Mouse (Mus musculus): ENCODE results near the gene Metap1d. TPM values are rescaled to one million over a fixed set of nuclear protein-coding genes. Genes with fewer than 3 reads are reported as not detected.

Gene Metap1d
- total and polyA plus RNA-seq, 2 experiments from 2014 or later = 14.4 to 25.1 TPM

- TF ChIP-seq CTCF (IDR thresholded peaks at IDR 0.05) = no peak
- no peaks in the 10 kb centered on the region for H3K4me1 ChIP-seq (ENCODE audit: insufficient read depth, low read length)
- no peak overlapping the region for H3K27ac ChIP-seq (ENCODE audit: low read depth, low read length)
- ATAC-seq (ENCODE audit: low FRiP score) = no peak
- H3K27me3 ChIP-seq (ENCODE audit: insufficient read depth, low read length) = no peaks in the 10 kb centered on the region
- WGBS = 84% methylated on average over 4 of the region's 4 CpGs
- H3K4me3 ChIP-seq (ENCODE audit: low read depth, low read length) = no peak overlapping the region
- H3K4me2 ChIP-seq (ENCODE audit: low read depth, low read length, poor library complexity, severe bottlenecking) = no peak overlapping the region
- no peaks in the 10 kb centered on the region for H3K36me3 ChIP-seq (ENCODE audit: insufficient read depth, low read length)
- DNase-seq (ENCODE audit: low spot score) = no peak
- H3K9me3 ChIP-seq (ENCODE audit: low read length) = no peaks in the 10 kb centered on the region
- H3K9ac ChIP-seq (replicated peaks; ENCODE audit: low read length, poor library complexity, severe bottlenecking) = no peak overlapping the region
Measured at GRCm38 (mm10) chr2:71435440-71435839, 17.6 kb upstream of the Metap1d start.

DNA sequence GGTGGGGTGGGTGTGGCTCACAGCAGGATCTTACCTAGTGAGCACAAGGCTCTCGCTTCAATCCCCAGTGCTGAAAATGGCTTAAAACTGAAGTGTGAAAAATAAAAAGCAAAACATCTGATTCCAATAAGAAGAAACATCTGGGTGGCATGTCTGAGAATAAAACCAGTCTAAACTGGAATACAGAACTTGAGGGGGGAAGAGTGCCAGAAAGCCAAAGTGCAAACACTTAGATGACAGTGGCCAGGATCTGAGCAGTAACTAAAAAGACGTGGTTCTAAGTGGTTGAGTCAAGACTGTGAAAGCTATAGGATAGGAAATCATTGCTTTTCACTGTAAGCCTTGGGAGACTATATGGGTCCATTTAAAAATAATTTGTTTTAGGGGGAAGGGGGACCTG lies 9.7 kb upstream of the Metap1d start:
- Histone ChIP-seq H3K27ac (ENCODE audit: low read depth, low read length) (no peak overlapping the region), H3K4me1 (ENCODE audit: insufficient read depth, low read length) (no peaks in the 10 kb centered on the region), H3K36me3 (ENCODE audit: insufficient read depth, low read length) (peaks cover 8% of the 10 kb centered on the region), H3K27me3 (ENCODE audit: insufficient read depth, low read length) (no peaks in the 10 kb centered on the region), H3K4me2 (ENCODE audit: low read depth, low read length, poor library complexity, severe bottlenecking) (no peak overlapping the region), H3K9ac (replicated peaks; ENCODE audit: low read length, poor library complexity, severe bottlenecking) (no peak overlapping the region), H3K4me3 (ENCODE audit: low read depth, low read length) (no peak overlapping the region), H3K9me3 (ENCODE audit: low read length) (no peaks in the 10 kb centered on the region)
- no peak for ATAC-seq (ENCODE audit: low FRiP score)
- DNase-seq (ENCODE audit: low spot score) = no peak
- WGBS = 53% methylated on average over 2 of the region's 2 CpGs
- no peak for TF ChIP-seq CTCF (IDR thresholded peaks at IDR 0.05)

DNA sequence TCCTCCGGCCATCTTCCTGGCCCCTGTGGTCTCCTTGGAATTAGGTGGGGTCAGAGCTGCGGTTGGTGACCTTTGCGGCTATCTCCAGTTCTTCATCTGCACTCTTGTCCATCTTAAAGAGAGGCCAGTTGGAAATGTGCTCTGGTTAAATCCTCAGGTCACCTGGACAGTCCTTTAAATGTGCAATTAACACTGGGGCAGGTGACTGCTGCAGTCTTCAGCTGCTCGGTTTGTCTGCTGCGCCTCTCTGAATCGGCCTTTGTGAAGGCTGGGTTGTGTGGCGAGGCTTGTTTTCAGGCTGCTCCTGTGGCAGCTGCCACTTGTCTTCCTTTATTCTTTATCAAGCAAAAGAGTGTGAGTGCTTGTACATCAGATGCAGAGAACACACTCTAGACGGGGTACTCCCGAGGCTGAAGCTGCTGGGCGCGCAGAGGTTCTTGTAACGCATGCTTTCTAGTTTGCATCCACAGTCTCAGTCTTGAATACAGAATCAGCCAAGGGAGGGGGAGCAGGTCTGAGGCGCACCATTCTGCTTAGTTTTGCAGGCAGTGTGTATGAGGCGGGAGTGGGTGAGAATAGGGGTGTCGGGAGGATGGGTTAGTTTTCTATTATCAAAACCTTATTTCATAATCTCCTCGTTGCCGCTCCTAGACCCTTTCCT lies 7.4 kb upstream of the Metap1d start:
- no peak for TF ChIP-seq CTCF (IDR thresholded peaks at IDR 0.05)
- no peaks in the 10 kb centered on the region for H3K4me1 ChIP-seq (ENCODE audit: insufficient read depth, low read length)
- no peak overlapping the region for H3K4me3 ChIP-seq (ENCODE audit: low read depth, low read length)
- no peak overlapping the region for H3K27ac ChIP-seq (ENCODE audit: low read depth, low read length)
- H3K9me3 ChIP-seq (ENCODE audit: low read length) = no peaks in the 10 kb centered on the region
- peaks cover 7% of the 10 kb centered on the region for H3K36me3 ChIP-seq (ENCODE audit: insufficient read depth, low read length)
- 0 out of 2 replicates have a peak, but pooled peaks cover 5% of the 10 kb centered on the region for H3K27me3 ChIP-seq (ENCODE audit: insufficient read depth, low read length)
- 31% methylated on average over 17 of the region's 17 CpGs for WGBS
- H3K4me2 ChIP-seq (ENCODE audit: low read depth, low read length, poor library complexity, severe bottlenecking) = peak overlapping the region; percentile 28
- H3K9ac ChIP-seq (replicated peaks; ENCODE audit: low read length, poor library complexity, severe bottlenecking) = no peak overlapping the region
- ATAC-seq (ENCODE audit: low FRiP score) (no peak), DNase-seq (ENCODE audit: low spot score) (no peak)

DNA sequence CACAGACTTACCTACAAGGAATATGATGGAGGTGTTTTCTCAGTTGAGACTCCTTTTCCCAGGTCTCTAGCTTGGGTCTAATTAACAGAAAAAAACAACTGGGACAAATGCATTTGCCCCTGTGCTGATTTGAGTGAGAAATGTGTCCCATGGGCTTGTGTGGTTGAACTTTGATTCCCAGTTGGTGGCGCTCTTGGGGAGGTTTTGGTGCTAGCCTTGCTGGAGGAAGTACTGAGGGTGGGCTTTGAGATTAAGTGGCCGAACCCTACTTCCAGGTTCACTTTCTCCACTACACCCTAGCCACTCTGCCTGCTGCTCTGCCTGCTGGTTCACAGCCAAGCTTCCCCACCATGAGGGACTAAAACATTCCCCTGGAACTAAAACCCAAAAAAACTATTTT lies 3.5 kb upstream of the Metap1d start:
- H3K4me2 ChIP-seq (ENCODE audit: low read depth, low read length, poor library complexity, severe bottlenecking) = no peak overlapping the region
- no peaks in the 10 kb centered on the region for H3K4me1 ChIP-seq (ENCODE audit: insufficient read depth, low read length)
- 26% methylated on average over 2 of the region's 2 CpGs for WGBS
- H3K9ac ChIP-seq (replicated peaks; ENCODE audit: low read length, poor library complexity, severe bottlenecking) = no peak overlapping the region
- peak; percentile 9; the same call in 1 of the 2 replicates for TF ChIP-seq CTCF (IDR thresholded peaks at IDR 0.05)
- 0 out of 2 replicates have a peak, but pooled peaks cover 5% of the 10 kb centered on the region for H3K27me3 ChIP-seq (ENCODE audit: insufficient read depth, low read length)
- no peaks in the 10 kb centered on the region for H3K9me3 ChIP-seq (ENCODE audit: low read length)
- H3K36me3 ChIP-seq (ENCODE audit: insufficient read depth, low read length) = no peaks in the 10 kb centered on the region
- ATAC-seq (ENCODE audit: low FRiP score) = no peak
- no peak overlapping the region for H3K4me3 ChIP-seq (ENCODE audit: low read depth, low read length)
- DNase-seq (ENCODE audit: low spot score) = no peak
- H3K27ac ChIP-seq (ENCODE audit: low read depth, low read length) = no peak overlapping the region

- H3K36me3 ChIP-seq (ENCODE audit: insufficient read depth, low read length) = no peaks in the 10 kb centered on the region
- 0 out of 2 replicates have a peak, but pooled peaks cover 5% of the 10 kb centered on the region for H3K27me3 ChIP-seq (ENCODE audit: insufficient read depth, low read length)
- H3K27ac ChIP-seq (ENCODE audit: low read depth, low read length) = no peak overlapping the region
- WGBS = 70% methylated on average over 5 of the region's 5 CpGs
- H3K4me2 ChIP-seq (ENCODE audit: low read depth, low read length, poor library complexity, severe bottlenecking) = no peak overlapping the region
- no peaks in the 10 kb centered on the region for H3K9me3 ChIP-seq (ENCODE audit: low read length)
- no peak overlapping the region for H3K4me3 ChIP-seq (ENCODE audit: low read depth, low read length)
- no peak for ATAC-seq (ENCODE audit: low FRiP score)
- H3K9ac ChIP-seq (replicated peaks; ENCODE audit: low read length, poor library complexity, severe bottlenecking) = no peak overlapping the region
- TF ChIP-seq CTCF (IDR thresholded peaks at IDR 0.05) = peak; percentile 45
- DNase-seq (ENCODE audit: low spot score) = no peak
- H3K4me1 ChIP-seq (ENCODE audit: insufficient read depth, low read length) = no peaks in the 10 kb centered on the region
Measured at GRCm38 (mm10) chr2:71451761-71452160, 1.3 kb upstream of the Metap1d start.

DNA sequence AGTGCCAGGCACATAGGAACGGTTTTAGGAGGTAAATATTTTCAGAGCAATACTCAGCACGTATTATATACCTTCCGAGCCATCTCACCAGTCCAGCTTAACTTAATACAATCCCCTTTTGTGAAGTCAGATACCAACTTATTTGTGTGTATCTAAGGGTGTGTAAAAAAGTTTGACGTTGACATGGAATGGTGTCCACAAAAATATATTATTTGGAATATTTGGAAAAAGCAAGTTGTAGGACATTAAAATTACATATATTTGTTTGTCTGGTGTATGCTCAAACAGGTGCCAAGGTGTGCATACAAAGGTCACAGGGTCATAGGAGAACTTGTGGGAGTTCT lies 813 bp downstream of the Metap1d start:
- H3K27ac ChIP-seq (ENCODE audit: low read depth, low read length) = no peak overlapping the region
- H3K27me3 ChIP-seq (ENCODE audit: insufficient read depth, low read length) = 0 out of 2 replicates have a peak, but pooled peaks cover 3% of the 10 kb centered on the region
- H3K4me1 ChIP-seq (ENCODE audit: insufficient read depth, low read length) = no peaks in the 10 kb centered on the region
- TF ChIP-seq CTCF (IDR thresholded peaks at IDR 0.05) = no peak
- H3K4me3 ChIP-seq (ENCODE audit: low read depth, low read length) = peak overlapping the region; percentile 48
- H3K36me3 ChIP-seq (ENCODE audit: insufficient read depth, low read length) = no peaks in the 10 kb centered on the region
- no peaks in the 10 kb centered on the region for H3K9me3 ChIP-seq (ENCODE audit: low read length)
- ATAC-seq (ENCODE audit: low FRiP score) (no peak), DNase-seq (ENCODE audit: low spot score) (no peak)
- 37% methylated on average over 4 of the region's 4 CpGs for WGBS
- no peak overlapping the region for H3K9ac ChIP-seq (replicated peaks; ENCODE audit: low read length, poor library complexity, severe bottlenecking)
- H3K4me2 ChIP-seq (ENCODE audit: low read depth, low read length, poor library complexity, severe bottlenecking) = peak overlapping the region; percentile 61

All from midbrain, postnatal 0 days (tissue).